Mouse (Mus musculus) right cerebral cortex, postnatal 4 days (tissue): ENCODE measurements around the gene Rimkla.
"Not testable (repeated sequence)": the region's sequence is repeated elsewhere in the genome, so short reads cannot be mapped to it uniquely, and the experiment has no call there.

Experiments used
- DNase-seq: peaks from one replicate; pipeline ENCODE4 v3.0.0-alpha.2; 2022

Rimkla gene

GRCm38 (mm10) chr4:119492291-119492932, at the start of gene Rimkla:
Gene Rimkla (minus strand): TSS chr4:119492628.
- peak; percentile 77 for DNase-seq

GRCm38 (mm10) chr4:119540533-119540890, 48.1 kb upstream of the Rimkla start:
- DNase-seq = no peak

GRCm38 (mm10) chr4:119539836-119540532, 47.6 kb upstream of the Rimkla start:
- peak; percentile 49 for DNase-seq

- peak; percentile 98 for DNase-seq
These were observed 46.8 kb upstream of the Rimkla start, which contains the start of gene Frg2f1 for GRCm38 (mm10) chr4:119539031-119539824. Gene Frg2f1 (minus strand): TSS chr4:119539529.

GRCm38 (mm10) chr4:119537436-119537835, 45.0 kb upstream of the Rimkla start:
- DNase-seq = no peak

- DNase-seq = not testable (repeated sequence)
These were observed 44.2 kb upstream of the Rimkla start, which contains the start of gene Foxj3 for GRCm38 (mm10) chr4:119536615-119537014. Gene Foxj3 (plus strand): TSS chr4:119537004.

GRCm38 (mm10) chr4:119535103-119535502, 42.7 kb upstream of the Rimkla start:
- DNase-seq = no peak

- DNase-seq = no peak
These were observed 39.4 kb upstream of the Rimkla start for GRCm38 (mm10) chr4:119531813-119532212.

GRCm38 (mm10) chr4:119526329-119526845, 34.0 kb upstream of the Rimkla start:
- DNase-seq = no peak

GRCm38 (mm10) chr4:119524466-119524865, 32.0 kb upstream of the Rimkla start:
- DNase-seq = no peak

GRCm38 (mm10) chr4:119524010-119524409, 31.6 kb upstream of the Rimkla start:
- no peak for DNase-seq

GRCm38 (mm10) chr4:119523575-119523974, 31.1 kb upstream of the Rimkla start:
- no peak for DNase-seq

GRCm38 (mm10) chr4:119512731-119513141, 20.3 kb upstream of the Rimkla start:
- DNase-seq = no peak

GRCm38 (mm10) chr4:119511591-119511990, 19.2 kb upstream of the Rimkla start:
- DNase-seq = no peak

GRCm38 (mm10) chr4:119498319-119498848, 6.0 kb upstream of the Rimkla start:
- no peak for DNase-seq

GRCm38 (mm10) chr4:119492933-119493327, 502 bp upstream of the Rimkla start:
- no peak for DNase-seq

- peak; percentile 83 for DNase-seq
These were observed 1.6 kb downstream of the Rimkla start for GRCm38 (mm10) chr4:119490806-119491205.

- no peak for DNase-seq
These were observed 2.8 kb downstream of the Rimkla start for GRCm38 (mm10) chr4:119489666-119490065.

GRCm38 (mm10) chr4:119484882-119485281, 7.5 kb downstream of the Rimkla start:
- no peak for DNase-seq

GRCm38 (mm10) chr4:119483051-119483450, 9.4 kb downstream of the Rimkla start:
- DNase-seq = no peak

GRCm38 (mm10) chr4:119473150-119473549, 19.3 kb downstream of the Rimkla start:
- no peak for DNase-seq

GRCm38 (mm10) chr4:119472545-119472944, 19.9 kb downstream of the Rimkla start:
- DNase-seq = no peak
